Mouse (Mus musculus): ENCODE data around the gene Prkce.

- TF ChIP-seq CTCF (IDR thresholded peaks at IDR 0.05; ENCODE audit: low read depth): 0 out of 2 replicates have a peak, but pooled peaks have one; percentile 6
- TF ChIP-seq EP300 (IDR thresholded peaks at IDR 0.05; ENCODE audit: low read depth): no peak
Measured at GRCm38 (mm10) chr17:86463369-86463768, 295.8 kb downstream of the Prkce start.
